Mouse (Mus musculus) thymus, adult 2 months (tissue): ENCODE data around the gene Slc25a42.

Experiments used
- CTCF ChIP-seq: fragments of 200-500 bp; IDR thresholded peaks from 2 replicates; pipeline ENCODE4 v1.5.1; 2012; ENCODE audit warnings: mild to moderate bottlenecking, control low read depth, low read length, moderate library complexity, borderline replicate concordance; ENCODE audit not compliant: control insufficient read depth, poor library complexity, insufficient read depth; ENCODE audit errors: extremely low read depth
- POLR2A ChIP-seq: fragments of 200-500 bp; IDR thresholded peaks from 2 replicates; pipeline ENCODE4 v1.6.1; 2012; ENCODE audit warnings: mild to moderate bottlenecking, low read length, control low read depth, moderate library complexity; ENCODE audit not compliant: control insufficient read depth, poor library complexity, insufficient read depth; ENCODE audit errors: extremely low read depth

DNA sequence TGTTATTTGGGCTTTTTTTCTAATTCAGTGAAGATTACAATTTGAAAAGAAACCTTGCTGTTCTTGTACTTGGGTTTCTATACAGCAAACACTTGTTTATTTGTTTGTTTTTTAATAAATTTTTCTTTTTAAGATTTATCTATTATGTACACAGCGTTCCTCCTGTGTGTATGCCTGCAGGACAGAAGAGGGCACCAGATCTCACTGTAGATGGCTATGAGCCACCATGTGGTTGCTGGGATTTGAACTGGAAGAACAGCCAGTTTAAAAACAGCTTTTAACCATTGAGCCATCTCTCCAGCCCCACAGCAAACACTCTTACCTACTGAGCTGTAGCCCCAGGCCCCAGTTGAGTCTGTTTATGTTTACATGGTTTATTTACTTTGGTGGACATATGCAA lies 42.5 kb upstream of the Slc25a42 start:
- TF ChIP-seq CTCF, result no peak
- no peak for TF ChIP-seq POLR2A
